Mouse (Mus musculus) CD4-positive naive resting alpha-beta T cell, adult 57 days (primary cell): ENCODE results near the gene Itgal. TPM values are rescaled to one million over a fixed set of nuclear protein-coding genes. Genes with fewer than 3 reads are reported as not detected.

ENCODE experiments used
- total RNA-seq: library from RNA; stranded (reverse); gene quantifications from one replicate; pipeline ENCODE4 v1.2.4, GENCODE M21; 2023

The Itgal gene
- total RNA-seq: 195 TPM

GRCm38 (mm10) chr7:127296098-127296497 lies at the start of gene Itgal:
Gene Itgal, plus strand, starts transcription at chr7:127296260.

GRCm38 (mm10) chr7:127260309-127261111 lies 35.5 kb upstream of the Itgal start, which contains the start of gene Dctpp1:
Gene Dctpp1, minus strand, starts transcription at chr7:127260709.

GRCm38 (mm10) chr7:127273925-127274789 lies 21.9 kb upstream of the Itgal start, which contains the start of gene Sephs2:
Gene Sephs2, minus strand, starts transcription at chr7:127274055.

GRCm38 (mm10) chr7:127345512-127346325 lies 49.7 kb downstream of the Itgal start, which contains the start of gene Zfp768:
Gene Zfp768, minus strand, starts transcription at chr7:127345589.

GRCm38 (mm10) chr7:127375271-127376245 lies 79.5 kb downstream of the Itgal start, which contains the start of gene Zfp747:
Gene Zfp747, minus strand, starts transcription at chr7:127376050.

Other genes with a start within 250 kb of the Itgal start
- not detected for gene Zg16, start 208.9 kb upstream of the Itgal start, total RNA-seq
- gene AI467606, start 204.9 kb upstream of the Itgal start, total RNA-seq: 95.7 TPM
- 34.3 TPM for gene Qprt, start 174.0 kb upstream of the Itgal start, total RNA-seq
- gene Spn, start 158.4 kb upstream of the Itgal start, total RNA-seq: 356 TPM
- 80.1 TPM for gene Cd2bp2, start 100.2 kb upstream of the Itgal start, total RNA-seq
- 57.2 TPM for gene Tbc1d10b, start 87.8 kb upstream of the Itgal start, total RNA-seq
- gene Mylpf, start 87.4 kb upstream of the Itgal start, total RNA-seq: 18.8 TPM
- gene Zfp553, start 63.2 kb upstream of the Itgal start, total RNA-seq: 12.1 TPM
- gene Sept1, start 63.1 kb upstream of the Itgal start, total RNA-seq: 664 TPM
- 13.5 TPM for gene Zfp771, start 52.0 kb upstream of the Itgal start, total RNA-seq
- 15.0 TPM for gene Dctpp1, start 35.6 kb upstream of the Itgal start, total RNA-seq
- gene Sephs2, start 22.2 kb upstream of the Itgal start, total RNA-seq: 22.2 TPM
- 0.24 TPM for gene Zfp768, start 49.3 kb downstream of the Itgal start, total RNA-seq
- 22.1 TPM for gene Zfp747, start 79.8 kb downstream of the Itgal start, total RNA-seq
- gene 9130019O22Rik, start 90.9 kb downstream of the Itgal start, total RNA-seq: 6.5 TPM
- gene E430018J23Rik, start 97.4 kb downstream of the Itgal start, total RNA-seq: 20.0 TPM
- 12.6 TPM for gene Zfp764, start 110.6 kb downstream of the Itgal start, total RNA-seq
- 14.5 TPM for gene Zfp688, start 125.8 kb downstream of the Itgal start, total RNA-seq
- gene Zfp689, start 152.9 kb downstream of the Itgal start, total RNA-seq: 8.7 TPM
- 139 TPM for gene Prr14, start 163.4 kb downstream of the Itgal start, total RNA-seq
- gene Fbrs, start 182.9 kb downstream of the Itgal start, total RNA-seq: 225 TPM
- gene Srcap, start 215.7 kb downstream of the Itgal start, total RNA-seq: 211 TPM
- 44.5 TPM for gene Gm42715, start 223.3 kb downstream of the Itgal start, total RNA-seq